Mouse (Mus musculus) hindbrain, embryonic 14.5 days (tissue): ENCODE data around the gene Rac2. TPM values are rescaled to one million over a fixed set of nuclear protein-coding genes. Genes with fewer than 3 reads are reported as not detected.

Experiments
- ATAC-seq: fragments of 200-750 bp; cut with Nextera tagmentation; 2 replicates; pipeline ENCODE4 v1.8.0; 2017; ENCODE audit warnings: moderate number of reproducible peaks, mild to moderate bottlenecking, moderate TSS enrichment, moderate library complexity; ENCODE audit not compliant: low FRiP score
- DNase-seq: peaks from one replicate; pipeline ENCODE4 v3.0.0-alpha.2; 2015; ENCODE audit warnings: low spot score
- H3K27ac ChIP-seq: fragments of 300-500 bp; sonication (generic); 2 replicates; pipeline ENCODE4 v1.5.1; 2014; ENCODE audit warnings: mild to moderate bottlenecking, moderate library complexity
- H3K27me3 ChIP-seq: fragments of 300-500 bp; sonication (generic); 2 replicates; pipeline ENCODE4 v1.6.1; 2014; ENCODE audit warnings: mild to moderate bottlenecking, low read length, mixed read lengths; ENCODE audit not compliant: control insufficient read depth, insufficient read depth
- H3K36me3 ChIP-seq: fragments of 300-500 bp; sonication (generic); replicated peaks from 2 replicates; pipeline ENCODE4 v1.6.1; 2014; ENCODE audit not compliant: control insufficient read depth, insufficient read depth
- H3K4me1 ChIP-seq: fragments of 300-500 bp; sonication (generic); replicated peaks from 2 replicates; pipeline ENCODE4 v1.6.1; 2014; ENCODE audit warnings: antibody characterized with exemption, low read length, mixed read lengths; ENCODE audit not compliant: control insufficient read depth, insufficient read depth
- H3K4me2 ChIP-seq: fragments of 300-500 bp; sonication (generic); replicated peaks from 2 replicates; pipeline ENCODE4 v1.6.1; 2014; ENCODE audit warnings: mild to moderate bottlenecking, moderate library complexity
- H3K4me3 ChIP-seq: fragments of 300-500 bp; sonication (generic); replicated peaks from 2 replicates; pipeline ENCODE4 v1.5.1; 2014; ENCODE audit warnings: mild to moderate bottlenecking, low read length
- H3K9ac ChIP-seq: fragments of 300-500 bp; sonication (generic); 2 replicates; pipeline ENCODE4 v1.6.1; 2014
- H3K9me3 ChIP-seq: fragments of 300-500 bp; sonication (generic); 2 replicates; pipeline ENCODE4 v1.6.1; 2016; ENCODE audit warnings: low read length; ENCODE audit not compliant: control insufficient read depth
- WGBS: fragments of 180-500 bp; shearing (Covaris S2); extraction: QIAGEN DNeasy Blood & Tissue Kit; methylation state at CpG from one replicate; pipeline ENCODE4 v1.1.7; 2014; 5-methylcytosine and 5-hydroxymethylcytosine counted together
- polyA plus RNA-seq: library from polyadenylated mRNA; unstranded; fragments of >200 nt; fragmentation: Nextera tagmentation; extraction: Ambion mirVana; gene quantifications from 2 replicates; pipeline ENCODE4 v1.2.1, GENCODE M21; 2014

Rac2 gene
- polyA plus RNA-seq, 1 experiment from 2014 or later, result 8.1 TPM

DNA sequence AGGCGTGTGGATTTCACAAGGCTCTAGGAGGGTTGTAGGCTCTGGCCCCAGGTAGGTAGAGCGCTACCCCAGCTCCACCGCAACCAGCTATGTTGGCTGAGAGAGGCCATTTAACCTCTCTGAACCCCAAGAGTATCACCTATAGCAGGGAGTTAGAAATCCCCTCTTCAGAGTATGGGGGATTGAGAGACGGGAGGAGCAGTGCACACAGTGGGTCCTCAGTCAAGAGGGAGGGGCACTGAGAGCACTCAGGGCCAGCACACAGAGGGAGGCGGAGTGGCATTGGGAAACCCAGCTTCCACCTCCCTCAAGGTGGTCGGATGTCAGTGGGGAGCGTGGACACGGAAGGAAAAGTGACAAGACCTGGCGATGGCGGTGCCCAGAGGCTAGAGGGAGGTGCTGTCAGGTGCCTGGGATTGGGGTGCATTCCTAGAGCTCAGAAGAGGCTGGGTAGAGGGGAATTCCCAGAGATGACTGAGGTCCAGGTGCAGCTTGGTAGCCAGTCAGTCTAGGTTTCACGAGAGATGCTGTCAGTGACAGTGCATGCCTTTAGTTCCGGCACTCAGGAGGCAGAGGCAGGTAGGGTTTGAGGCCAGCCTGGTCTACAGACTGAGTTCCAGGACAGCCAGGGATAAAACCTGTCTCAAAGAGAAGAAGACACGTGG, 27.1 kb upstream of the Rac2 start:
- no peak overlapping the region for H3K4me2 ChIP-seq
- H3K27me3 ChIP-seq, result no peaks in the 10 kb centered on the region
- DNase-seq (no peak), ATAC-seq (no peak)
- no peak overlapping the region for H3K9ac ChIP-seq
- H3K36me3 ChIP-seq, result no peaks in the 10 kb centered on the region
- no peak overlapping the region for H3K4me3 ChIP-seq
- H3K9me3 ChIP-seq, result no peaks in the 10 kb centered on the region
- H3K4me1 ChIP-seq, result no peaks in the 10 kb centered on the region
- no peak overlapping the region for H3K27ac ChIP-seq
- 85% methylated on average over 13 of the region's 13 CpGs for WGBS

DNA sequence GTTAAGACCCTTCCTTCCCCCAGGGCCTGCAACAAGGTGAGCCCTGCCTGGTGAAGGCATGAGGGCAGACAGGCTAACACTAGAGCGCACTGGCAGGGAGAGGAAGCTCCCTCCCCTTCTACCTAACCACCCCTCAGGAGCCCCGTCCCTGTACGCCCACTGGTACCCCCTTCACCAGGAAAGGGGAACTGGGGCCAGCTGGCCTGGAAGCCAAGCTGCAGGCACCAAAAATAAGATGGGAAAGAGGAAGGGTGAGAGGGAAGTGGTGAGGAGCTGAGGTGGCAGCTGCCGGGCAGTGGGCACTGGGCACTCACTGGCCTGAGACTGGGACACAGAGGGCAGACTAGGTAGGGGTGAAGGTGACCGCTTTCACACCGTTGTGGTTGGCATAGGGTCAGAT, 26.5 kb upstream of the Rac2 start:
- H3K36me3 ChIP-seq, result no peaks in the 10 kb centered on the region
- no peaks in the 10 kb centered on the region for H3K4me1 ChIP-seq
- H3K4me3 ChIP-seq, result no peak overlapping the region
- H3K9me3 ChIP-seq, result no peaks in the 10 kb centered on the region
- no peaks in the 10 kb centered on the region for H3K27me3 ChIP-seq
- DNase-seq, result no peak
- H3K27ac ChIP-seq, result no peak overlapping the region
- H3K9ac ChIP-seq, result no peak overlapping the region
- WGBS, result 85% methylated on average over 6 of the region's 6 CpGs
- ATAC-seq, result no peak
- H3K4me2 ChIP-seq, result no peak overlapping the region

DNA sequence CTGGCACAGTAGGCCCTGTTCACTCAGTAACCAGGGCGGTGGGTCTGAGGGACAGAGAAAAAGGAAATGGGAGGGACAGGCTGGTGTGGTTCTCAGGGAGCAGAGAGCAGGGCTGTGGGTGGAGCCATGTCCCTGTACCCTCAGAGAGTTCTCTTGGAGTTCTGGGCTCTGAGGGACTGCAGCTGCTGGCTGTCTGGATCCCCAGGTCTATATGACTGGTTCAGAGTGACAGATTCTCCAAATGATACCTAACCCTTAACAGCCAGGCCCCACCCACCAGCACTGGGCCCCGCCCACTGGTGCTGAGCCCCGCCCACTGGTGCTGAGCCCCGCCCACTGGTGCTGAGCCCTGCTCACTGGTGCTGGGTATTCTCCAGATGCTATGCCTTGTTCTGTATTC, 25.1 kb upstream of the Rac2 start:
- no peak for DNase-seq
- WGBS, result 62% methylated on average over 4 of the region's 4 CpGs

DNA sequence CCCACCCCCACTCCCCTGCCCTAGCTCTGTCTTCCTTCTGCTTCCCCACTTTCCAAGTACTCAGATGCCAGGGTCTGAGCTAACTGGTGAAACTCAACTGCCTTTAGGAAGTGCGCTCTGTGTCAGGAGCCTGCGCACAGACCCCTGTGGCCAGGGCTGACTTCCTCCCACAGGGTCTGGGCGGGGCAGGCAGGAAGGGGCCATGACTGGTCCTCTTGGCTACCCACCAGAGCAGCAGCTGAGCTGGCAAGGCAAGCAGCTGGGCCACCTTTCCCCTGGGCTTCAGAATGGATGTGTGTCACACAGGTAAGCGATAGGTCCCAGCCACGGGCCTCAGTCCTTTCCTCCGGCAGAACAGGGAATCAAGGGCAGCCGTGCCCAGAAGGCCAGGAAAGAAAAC, 24.3 kb upstream of the Rac2 start, which contains the start of gene Cyth4:
Gene Cyth4, plus strand, starts transcription at position 134 of the 400 bp plus-strand sequence.
- H3K4me2 ChIP-seq, result no peak within 1 kb of the TSS
- ATAC-seq (no peak), DNase-seq (no peak)
- H3K9ac ChIP-seq, result no peak within 1 kb of the TSS
- H3K9me3 ChIP-seq, result no peaks in the 10 kb centered on the region
- no peak within 1 kb of the TSS for H3K4me3 ChIP-seq
- H3K27me3 ChIP-seq, result no peaks in the 10 kb centered on the region
- H3K36me3 ChIP-seq, result no peaks in the 10 kb centered on the region
- H3K27ac ChIP-seq, result no peak within 1 kb of the TSS
- 83% methylated on average over 7 of the region's 7 CpGs for WGBS
- no peaks in the 10 kb centered on the region for H3K4me1 ChIP-seq

More for the DNA sequence above, 25.1 kb upstream of the Rac2 start:
- Histone ChIP-seq H3K36me3 (no peaks in the 10 kb centered on the region), H3K9ac (no peak overlapping the region), H3K27me3 (no peaks in the 10 kb centered on the region), H3K9me3 (no peaks in the 10 kb centered on the region), H3K4me1 (no peaks in the 10 kb centered on the region), H3K4me2 (no peak overlapping the region), H3K4me3 (no peak overlapping the region), H3K27ac (no peak overlapping the region)
- ATAC-seq, result no peak

DNA sequence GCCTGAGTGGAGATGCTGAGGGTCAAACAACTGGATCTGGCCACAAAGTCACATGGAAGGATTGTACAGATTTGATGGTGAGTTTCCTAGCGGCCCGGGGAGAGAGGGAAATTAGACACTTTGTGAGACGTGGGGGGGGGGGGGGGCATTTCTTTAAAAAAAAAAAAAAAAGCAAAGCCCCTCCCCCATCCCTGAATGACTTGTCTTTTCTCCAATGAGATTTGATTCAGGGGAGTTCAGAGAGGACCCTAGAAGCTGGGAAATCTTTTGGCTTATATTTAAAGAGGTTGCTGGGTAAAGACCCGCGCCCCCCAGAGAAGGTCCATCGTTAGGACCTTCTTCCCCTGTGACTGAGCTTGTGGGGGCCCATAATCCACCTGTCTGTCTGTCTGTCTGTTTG, 23.9 kb upstream of the Rac2 start:
- Histone ChIP-seq H3K4me2 (no peak overlapping the region), H3K36me3 (no peaks in the 10 kb centered on the region), H3K9ac (no peak overlapping the region), H3K4me1 (no peaks in the 10 kb centered on the region), H3K9me3 (no peaks in the 10 kb centered on the region), H3K4me3 (no peak overlapping the region), H3K27ac (no peak overlapping the region), H3K27me3 (no peaks in the 10 kb centered on the region)
- 83% methylated on average over 6 of the region's 6 CpGs for WGBS
- DNase-seq (no peak), ATAC-seq (no peak)

DNA sequence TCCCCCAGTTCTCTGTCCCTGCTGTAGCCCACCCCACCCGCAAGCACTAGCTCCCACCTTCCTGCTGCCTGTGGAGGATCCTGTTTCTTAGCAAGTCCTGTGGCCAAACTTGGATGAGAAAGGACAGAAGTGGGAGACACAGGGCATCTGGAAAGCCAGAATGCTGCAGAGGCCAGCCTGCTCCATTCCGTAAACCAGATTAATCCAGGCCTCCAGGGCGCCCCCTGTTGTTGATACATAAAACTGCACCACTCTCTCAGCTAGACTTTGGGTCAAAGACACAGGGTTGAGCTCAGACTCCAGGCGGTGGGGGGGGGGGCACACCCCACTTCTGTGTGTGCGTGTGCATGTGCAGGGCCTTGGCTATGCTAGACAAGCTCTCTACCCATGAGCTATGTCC, 22.9 kb upstream of the Rac2 start:
- no peak for DNase-seq
- Histone ChIP-seq H3K27ac (no peak overlapping the region), H3K36me3 (no peaks in the 10 kb centered on the region), H3K9me3 (no peaks in the 10 kb centered on the region), H3K27me3 (no peaks in the 10 kb centered on the region), H3K4me2 (no peak overlapping the region), H3K4me1 (no peaks in the 10 kb centered on the region), H3K9ac (no peak overlapping the region), H3K4me3 (no peak overlapping the region)
- no peak for ATAC-seq
- 72% methylated on average over 5 of the region's 5 CpGs for WGBS

DNA sequence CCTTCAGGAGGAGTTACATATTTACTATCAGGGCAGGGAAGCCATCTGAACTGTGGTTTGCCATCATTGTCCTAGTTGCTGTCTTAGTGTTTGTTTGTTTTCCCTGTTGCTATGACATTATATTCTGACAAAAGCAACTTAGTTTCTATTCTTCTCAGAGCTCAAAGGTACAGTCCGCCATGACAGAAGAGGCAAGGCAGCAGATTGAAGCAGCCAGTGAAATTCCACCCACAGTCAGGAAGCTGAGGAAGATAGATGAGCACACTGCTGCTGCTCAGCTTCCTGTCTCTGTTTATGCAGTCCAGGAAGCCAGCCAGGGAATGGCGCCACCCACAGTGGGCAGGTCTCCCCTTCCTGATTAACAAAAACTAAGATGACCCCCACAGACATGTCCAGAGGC, 22.2 kb upstream of the Rac2 start:
- DNase-seq, result no peak
- Histone ChIP-seq H3K9me3 (no peaks in the 10 kb centered on the region), H3K27me3 (no peaks in the 10 kb centered on the region), H3K36me3 (no peaks in the 10 kb centered on the region), H3K4me2 (no peak overlapping the region), H3K9ac (no peak overlapping the region), H3K4me1 (no peaks in the 10 kb centered on the region), H3K27ac (no peak overlapping the region), H3K4me3 (no peak overlapping the region)
- no peak for ATAC-seq
- WGBS, result 97% methylated on average over 2 of the region's 2 CpGs

DNA sequence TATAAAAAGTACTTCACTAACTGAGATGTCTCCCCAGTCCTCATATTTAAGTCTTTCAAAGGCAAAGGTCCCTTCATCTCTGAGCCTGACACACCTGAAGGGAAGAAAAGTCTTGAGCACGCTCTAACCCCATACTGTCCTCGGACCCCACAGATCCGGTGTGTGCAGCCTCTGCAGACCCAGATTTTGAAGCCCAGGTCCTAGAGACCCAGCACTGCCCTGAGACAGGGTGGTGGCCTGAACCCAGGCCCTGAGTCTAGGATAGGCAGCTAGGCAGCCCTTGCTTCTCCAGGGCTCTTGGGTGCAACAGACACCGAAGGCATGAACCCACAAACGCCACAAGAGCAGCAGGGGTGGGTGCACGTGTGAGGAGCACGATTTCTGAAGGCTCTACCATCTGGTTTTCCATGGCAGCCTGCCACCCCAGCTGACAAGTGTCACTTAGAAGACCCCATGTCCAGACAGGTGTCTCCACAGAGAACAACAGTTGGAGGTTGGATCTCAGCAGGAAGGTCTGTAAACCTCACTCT, 21.4 kb upstream of the Rac2 start:
- H3K4me2 ChIP-seq, result no peak overlapping the region
- DNase-seq (no peak), ATAC-seq (no peak)
- whole genome bisulfite sequencing, result 90% methylated on average over 7 of the region's 7 CpGs
- no peak overlapping the region for H3K4me3 ChIP-seq
- H3K9me3 ChIP-seq, result no peaks in the 10 kb centered on the region
- no peaks in the 10 kb centered on the region for H3K36me3 ChIP-seq
- no peak overlapping the region for H3K27ac ChIP-seq
- H3K4me1 ChIP-seq, result no peaks in the 10 kb centered on the region
- H3K9ac ChIP-seq, result no peak overlapping the region
- H3K27me3 ChIP-seq, result no peaks in the 10 kb centered on the region

DNA sequence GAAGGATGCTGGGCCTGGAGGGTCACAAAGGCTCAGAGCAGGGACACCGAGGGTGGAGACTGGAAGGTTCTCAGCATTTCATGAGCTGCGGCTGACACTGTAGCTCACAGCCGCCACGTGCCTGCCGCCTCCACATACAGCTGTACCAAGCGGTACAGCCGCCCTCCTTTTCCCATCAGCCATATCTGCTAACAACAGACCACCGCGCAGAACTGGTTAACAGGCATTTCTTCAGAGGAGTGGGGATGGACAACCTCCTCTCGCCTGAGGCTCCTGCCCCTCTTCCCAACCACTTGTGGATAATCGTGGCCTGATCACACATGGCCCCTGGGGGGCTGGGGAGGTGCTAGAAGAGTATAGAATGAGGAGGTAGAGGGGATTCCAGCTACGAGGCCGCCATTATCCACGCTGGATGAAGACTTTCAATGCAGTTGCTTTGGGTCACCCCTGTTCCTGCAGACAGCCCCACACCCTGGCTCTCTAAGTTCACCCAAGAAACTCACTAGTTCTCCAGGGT, 19.9 kb upstream of the Rac2 start:
- no peak overlapping the region for H3K9ac ChIP-seq
- no peak for DNase-seq
- H3K36me3 ChIP-seq, result no peaks in the 10 kb centered on the region
- no peaks in the 10 kb centered on the region for H3K9me3 ChIP-seq
- H3K4me3 ChIP-seq, result no peak overlapping the region
- WGBS, result 76% methylated on average over 14 of the region's 14 CpGs
- H3K4me1 ChIP-seq, result no peaks in the 10 kb centered on the region
- H3K4me2 ChIP-seq, result no peak overlapping the region
- ATAC-seq, result no peak
- H3K27ac ChIP-seq, result no peak overlapping the region
- H3K27me3 ChIP-seq, result no peaks in the 10 kb centered on the region
